Mouse (Mus musculus) 416B (cell line): ENCODE results near the gene Tmc3.

Source experiments
- DNase-seq: peaks from one replicate; pipeline ENCODE4 v3.0.0; 2011; ENCODE audit warnings: low read depth

Tmc3 gene

DNA sequence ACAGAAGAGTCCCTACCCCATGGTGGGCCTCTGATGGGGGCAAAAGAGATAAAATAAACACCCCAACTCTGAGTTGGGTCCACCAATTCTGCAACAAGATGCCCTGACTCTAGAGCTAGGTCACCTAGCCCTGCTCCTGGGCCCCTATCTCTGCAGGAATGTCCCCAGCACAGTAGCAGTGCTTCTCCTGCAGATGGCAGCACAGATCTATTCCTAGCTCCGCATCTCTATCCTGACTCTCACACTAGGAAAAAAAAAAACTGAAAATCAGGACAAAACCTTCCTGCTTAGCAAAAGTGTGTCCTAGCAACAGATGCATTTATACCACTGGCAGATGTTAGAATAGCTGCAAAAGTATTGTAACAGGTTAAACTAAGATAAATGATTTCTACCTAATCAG is 84.0 kb downstream of the Tmc3 start:
- peak; percentile 42 for DNase-seq

DNA sequence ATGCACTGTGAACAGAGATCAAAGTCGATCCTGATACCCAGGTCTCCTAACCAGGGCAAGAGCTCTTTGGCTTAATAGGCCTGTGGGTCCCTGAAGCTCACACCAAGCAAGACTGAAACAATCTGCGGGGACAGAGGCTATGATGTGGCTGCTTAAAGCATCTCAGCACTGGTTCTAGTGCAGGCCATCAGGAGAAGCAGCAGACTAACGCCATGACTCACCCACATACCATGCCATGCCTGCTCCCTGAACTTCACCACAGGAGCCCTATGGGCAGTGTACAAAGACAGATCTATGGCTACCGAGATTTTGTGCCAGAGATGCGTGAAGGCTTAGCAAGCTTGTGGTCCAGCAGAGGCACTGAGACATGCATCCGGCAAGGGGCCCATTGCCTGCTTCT is 86.8 kb downstream of the Tmc3 start:
- no peak for DNase-seq
